Mouse (Mus musculus): Measurements from ENCODE around the gene Mfap1a. TPM values are rescaled to one million over a fixed set of nuclear protein-coding genes. Genes with fewer than 3 reads are reported as not detected.
"Not testable (repeated sequence)": the region's sequence is repeated elsewhere in the genome, so short reads cannot be mapped to it uniquely, and the experiment has no call there.

Mfap1a gene
- polyA plus RNA-seq, 1 experiment, result 0.75 TPM

DNA sequence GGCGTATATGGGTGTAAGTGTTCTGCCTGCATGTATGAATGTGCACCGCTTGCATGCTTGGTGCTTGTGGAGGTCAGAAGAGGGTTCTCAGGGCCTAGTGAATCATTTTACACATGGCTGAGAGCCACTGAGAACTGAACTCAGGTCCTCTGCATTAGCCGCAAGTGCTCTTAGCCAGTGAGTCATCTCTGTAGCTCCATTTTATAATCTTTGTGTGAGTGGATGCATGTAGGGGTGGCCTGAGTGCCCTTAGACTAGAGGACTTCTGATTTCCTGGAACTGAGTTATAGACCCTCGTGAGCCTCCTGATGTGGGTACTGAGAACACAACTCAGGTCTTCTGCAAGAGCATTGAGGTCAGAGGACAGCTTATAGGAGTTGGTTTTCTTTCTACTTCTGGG lies 7.7 kb upstream of the Mfap1a start:
- Histone ChIP-seq H3K36me3 (ENCODE audit: control insufficient read depth) (peaks cover 89% of the 10 kb centered on the region), H3K27me3 (ENCODE audit: control insufficient read depth) (no peaks in the 10 kb centered on the region), H3K4me3 (replicated peaks) (no peak overlapping the region), H3K9me3 (ENCODE audit: control insufficient read depth, low read length) (no peaks in the 10 kb centered on the region), H3K4me1 (ENCODE audit: control insufficient read depth) (peaks cover 32% of the 10 kb centered on the region)
- TF ChIP-seq TAL1 (IDR thresholded peaks at IDR 0.05; ENCODE audit: low read length), result no peak
- no peak for TF ChIP-seq GATA1 (IDR thresholded peaks at IDR 0.05; ENCODE audit: low read length)

DNA sequence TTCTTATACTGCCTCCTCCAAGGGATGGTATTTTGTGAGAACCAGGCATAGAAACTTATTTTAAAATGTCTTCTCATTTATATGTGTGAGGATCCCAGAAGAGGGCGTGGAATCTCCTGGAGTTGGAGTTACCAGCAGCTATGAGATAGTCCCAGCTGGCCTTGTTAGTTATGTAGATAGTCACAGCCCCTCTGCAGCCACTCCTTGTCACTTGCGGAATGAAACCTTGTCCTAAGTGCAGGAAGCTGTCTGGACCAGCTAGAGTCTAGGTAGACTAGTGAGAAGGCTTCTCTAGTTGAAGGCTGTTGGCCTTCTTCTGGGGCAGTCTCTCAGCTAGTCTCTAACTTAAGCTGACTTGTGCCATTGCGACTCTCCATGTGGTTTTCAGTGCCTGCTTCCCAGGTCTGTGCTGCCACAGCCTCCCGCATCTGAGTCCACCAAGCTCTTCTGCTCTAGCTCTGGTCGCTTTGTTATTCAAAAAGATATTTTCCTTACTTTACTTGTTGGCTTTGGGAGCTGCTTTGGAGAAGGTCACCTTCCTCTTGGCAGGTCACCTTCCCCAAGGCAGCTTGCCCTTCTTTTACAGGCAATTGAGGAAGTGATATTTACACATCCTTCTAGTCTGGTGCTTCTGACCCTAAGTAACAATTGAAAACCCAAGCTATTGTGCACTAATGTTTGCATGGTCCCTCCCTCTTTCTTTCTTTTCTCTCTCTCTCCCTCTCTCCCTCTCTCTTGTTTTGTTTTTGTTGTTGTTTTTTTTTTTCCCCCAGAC lies 6.7 kb upstream of the Mfap1a start:
- Histone ChIP-seq H3K36me3 (ENCODE audit: control insufficient read depth) (peaks cover 93% of the 10 kb centered on the region), H3K4me1 (ENCODE audit: control insufficient read depth) (peaks cover 42% of the 10 kb centered on the region)
- H3K4me3 ChIP-seq (replicated peaks); H3K9me3 ChIP-seq (ENCODE audit: control insufficient read depth, low read length); H3K27me3 ChIP-seq (ENCODE audit: control insufficient read depth): not testable (repeated sequence)

DNA sequence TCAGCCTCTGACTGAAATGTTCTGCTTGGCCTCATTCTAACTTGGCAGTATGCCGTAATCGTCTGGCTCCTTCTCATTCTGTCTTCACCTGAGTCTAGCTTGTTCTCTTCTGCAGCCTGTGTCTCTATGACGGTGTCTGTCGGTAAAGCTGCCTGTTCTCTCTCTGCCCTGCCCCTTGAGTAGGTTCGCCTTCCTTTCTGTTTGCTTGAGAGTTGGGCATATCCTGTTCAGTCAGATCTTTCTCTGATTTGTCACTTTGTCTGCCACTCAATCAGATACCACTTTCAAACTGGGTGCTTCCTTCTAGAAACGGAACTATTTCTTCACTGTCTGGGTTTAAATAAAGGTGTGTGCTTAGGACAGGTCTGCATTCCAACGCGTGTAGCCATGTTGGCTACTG lies 4.9 kb upstream of the Mfap1a start:
- Histone ChIP-seq H3K27me3 (ENCODE audit: control insufficient read depth) (no peaks in the 10 kb centered on the region), H3K9me3 (ENCODE audit: control insufficient read depth, low read length) (peaks cover 2% of the 10 kb centered on the region; the same call in 1 of the 2 replicates), H3K4me3 (replicated peaks) (no peak overlapping the region), H3K4me1 (ENCODE audit: control insufficient read depth) (peaks cover 50% of the 10 kb centered on the region), H3K36me3 (ENCODE audit: control insufficient read depth) (peaks cover 79% of the 10 kb centered on the region)
- TF ChIP-seq TAL1 (IDR thresholded peaks at IDR 0.05; ENCODE audit: low read length) (no peak), GATA1 (IDR thresholded peaks at IDR 0.05; ENCODE audit: low read length) (no peak)

DNA sequence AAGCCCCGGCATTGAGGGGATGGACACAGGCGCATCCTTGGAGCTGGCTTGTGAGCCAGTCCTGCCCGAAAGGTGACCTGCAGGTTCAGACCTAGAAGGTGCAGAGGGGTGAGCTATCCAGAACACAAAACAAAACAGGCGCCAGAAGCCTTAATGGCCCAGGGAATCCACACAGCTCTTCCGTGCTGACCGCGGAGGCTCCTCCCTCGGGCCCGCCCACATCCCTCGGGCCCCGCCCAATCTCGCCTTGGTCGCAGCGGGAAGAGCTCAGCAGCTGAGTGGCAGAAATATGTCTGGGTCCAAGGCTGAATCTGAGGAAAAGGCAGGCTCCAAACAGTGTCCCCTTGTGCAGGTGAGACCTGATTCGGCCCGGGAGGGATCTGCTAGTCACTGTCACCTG lies 3.1 kb upstream of the Mfap1a start:
- TF ChIP-seq TAL1 (IDR thresholded peaks at IDR 0.05; ENCODE audit: low read length), result no peak
- no peak for TF ChIP-seq GATA1 (IDR thresholded peaks at IDR 0.05; ENCODE audit: low read length)
- H3K4me1 ChIP-seq (ENCODE audit: control insufficient read depth), result peaks cover 50% of the 10 kb centered on the region
- peak overlapping the region; percentile 65 for H3K4me3 ChIP-seq (replicated peaks)
- H3K27me3 ChIP-seq (ENCODE audit: control insufficient read depth), result no peaks in the 10 kb centered on the region
- peaks cover 2% of the 10 kb centered on the region; the same call in 1 of the 2 replicates for H3K9me3 ChIP-seq (ENCODE audit: control insufficient read depth, low read length)
- peaks cover 66% of the 10 kb centered on the region for H3K36me3 ChIP-seq (ENCODE audit: control insufficient read depth)

DNA sequence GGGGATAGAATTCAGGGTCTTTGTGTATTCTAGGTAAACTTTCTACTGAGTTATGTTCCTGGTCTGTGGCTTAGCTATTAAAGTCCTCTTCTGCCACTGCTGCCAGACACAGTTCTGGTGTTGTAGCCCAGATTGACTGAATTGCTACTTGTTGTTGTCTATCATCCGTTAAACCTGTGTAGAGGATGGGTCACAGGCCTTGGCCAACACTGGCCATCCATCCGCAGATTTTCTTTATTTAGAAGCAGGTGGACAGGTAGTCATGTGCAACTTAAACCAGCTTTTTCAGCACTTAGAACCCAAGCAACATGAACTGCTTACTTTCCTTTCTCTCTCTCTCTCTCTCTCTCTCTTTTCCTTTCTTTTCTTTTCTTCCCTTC lies 1.5 kb upstream of the Mfap1a start:
- Histone ChIP-seq H3K36me3 (ENCODE audit: control insufficient read depth) (peaks cover 54% of the 10 kb centered on the region), H3K4me3 (replicated peaks) (peak overlapping the region; percentile 71), H3K4me1 (ENCODE audit: control insufficient read depth) (peaks cover 52% of the 10 kb centered on the region), H3K27me3 (ENCODE audit: control insufficient read depth) (no peaks in the 10 kb centered on the region), H3K9me3 (ENCODE audit: control insufficient read depth, low read length) (peaks cover 2% of the 10 kb centered on the region; the same call in 1 of the 2 replicates)
- TF ChIP-seq TAL1 (IDR thresholded peaks at IDR 0.05; ENCODE audit: low read length) (no peak), GATA1 (IDR thresholded peaks at IDR 0.05; ENCODE audit: low read length) (no peak)

DNA sequence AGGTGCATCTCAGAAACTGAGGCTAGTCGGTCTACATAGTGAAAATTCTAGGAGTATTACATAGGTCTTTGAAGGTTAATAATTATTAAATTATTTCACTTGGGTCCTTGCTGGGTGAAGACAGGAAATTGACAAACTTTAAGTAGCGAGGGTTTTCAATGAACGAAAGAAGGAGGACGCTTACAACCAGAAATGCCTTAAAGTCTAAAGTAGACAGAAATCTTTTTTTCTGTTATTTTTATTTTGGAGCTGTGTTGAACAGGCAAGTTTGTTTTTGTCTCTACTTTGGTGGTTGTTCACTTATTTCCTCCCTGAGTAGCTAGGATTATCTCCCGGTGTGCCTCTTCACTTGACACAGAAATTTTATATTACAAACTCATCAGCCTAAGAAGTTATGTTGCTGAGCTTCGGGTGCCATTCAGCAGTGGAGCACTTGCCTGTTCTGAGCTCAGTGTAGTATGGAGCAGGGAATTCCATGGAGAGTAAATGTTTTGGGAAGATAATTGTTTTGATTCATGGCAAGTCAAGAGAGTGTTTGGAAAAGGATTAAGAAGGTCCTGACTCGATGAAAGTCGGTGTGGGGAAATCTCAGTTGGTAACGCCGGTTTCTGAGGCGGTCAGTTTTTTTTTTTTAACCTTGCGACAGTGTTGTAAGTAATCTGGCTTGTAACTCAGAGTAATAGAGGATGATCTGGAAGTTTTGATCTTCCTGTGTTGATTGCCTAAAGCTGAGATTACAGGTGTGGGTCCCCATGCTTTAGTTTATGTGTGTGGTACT lies 897 bp upstream of the Mfap1a start:
- peaks cover 51% of the 10 kb centered on the region for H3K36me3 ChIP-seq (ENCODE audit: control insufficient read depth)
- H3K4me1 ChIP-seq (ENCODE audit: control insufficient read depth), result peaks cover 47% of the 10 kb centered on the region
- H3K4me3 ChIP-seq (replicated peaks), result peak overlapping the region; percentile 71

DNA sequence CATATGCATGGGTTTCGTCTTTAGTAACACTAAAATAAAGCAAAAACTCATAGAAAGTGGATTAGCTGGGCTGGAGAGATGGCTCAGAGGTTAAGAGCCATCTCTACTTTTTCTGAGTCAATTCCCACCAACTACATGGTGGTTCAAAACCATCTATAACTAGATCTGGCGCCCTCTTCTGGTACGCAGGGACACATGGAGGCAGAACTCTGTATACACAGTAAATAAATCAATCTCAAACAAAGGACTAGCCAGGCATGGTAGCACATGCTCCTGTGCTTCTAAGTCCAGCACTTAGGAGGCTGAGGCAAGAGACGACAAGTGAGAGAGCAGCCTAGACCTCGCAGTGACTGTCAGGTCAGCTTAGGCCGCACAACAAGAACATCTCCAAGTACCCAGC lies 4.9 kb downstream of the Mfap1a start:
- H3K4me3 ChIP-seq (replicated peaks), result not testable (repeated sequence)

More for the DNA sequence above, 897 bp upstream of the Mfap1a start:
- peaks cover 2% of the 10 kb centered on the region; the same call in 1 of the 2 replicates for H3K9me3 ChIP-seq (ENCODE audit: control insufficient read depth, low read length)
- no peaks in the 10 kb centered on the region for H3K27me3 ChIP-seq (ENCODE audit: control insufficient read depth)
- TF ChIP-seq TAL1 (IDR thresholded peaks at IDR 0.05; ENCODE audit: low read length) (no peak), GATA1 (IDR thresholded peaks at IDR 0.05; ENCODE audit: low read length) (no peak)

DNA sequence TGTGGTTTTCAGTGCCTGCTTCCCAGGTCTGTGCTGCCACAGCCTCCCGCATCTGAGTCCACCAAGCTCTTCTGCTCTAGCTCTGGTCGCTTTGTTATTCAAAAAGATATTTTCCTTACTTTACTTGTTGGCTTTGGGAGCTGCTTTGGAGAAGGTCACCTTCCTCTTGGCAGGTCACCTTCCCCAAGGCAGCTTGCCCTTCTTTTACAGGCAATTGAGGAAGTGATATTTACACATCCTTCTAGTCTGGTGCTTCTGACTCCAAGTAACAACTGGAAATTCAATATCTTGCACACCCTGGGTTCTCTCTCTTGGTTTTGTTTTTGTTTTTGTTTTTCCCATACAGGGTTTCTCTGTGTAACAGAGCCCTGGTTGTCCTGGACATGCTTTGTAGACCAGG lies 22.1 kb downstream of the Mfap1a start:
- H3K4me3 ChIP-seq (replicated peaks); H3K4me1 ChIP-seq (ENCODE audit: control insufficient read depth); H3K9me3 ChIP-seq (ENCODE audit: control insufficient read depth, low read length); H3K27me3 ChIP-seq (ENCODE audit: control insufficient read depth); H3K36me3 ChIP-seq (ENCODE audit: control insufficient read depth): not testable (repeated sequence)

More for the DNA sequence above, 4.9 kb downstream of the Mfap1a start:
- not testable (repeated sequence) for H3K4me1 ChIP-seq (ENCODE audit: control insufficient read depth); H3K27me3 ChIP-seq (ENCODE audit: control insufficient read depth); H3K9me3 ChIP-seq (ENCODE audit: control insufficient read depth, low read length)
- peaks cover 14% of the 10 kb centered on the region for H3K36me3 ChIP-seq (ENCODE audit: control insufficient read depth)

DNA sequence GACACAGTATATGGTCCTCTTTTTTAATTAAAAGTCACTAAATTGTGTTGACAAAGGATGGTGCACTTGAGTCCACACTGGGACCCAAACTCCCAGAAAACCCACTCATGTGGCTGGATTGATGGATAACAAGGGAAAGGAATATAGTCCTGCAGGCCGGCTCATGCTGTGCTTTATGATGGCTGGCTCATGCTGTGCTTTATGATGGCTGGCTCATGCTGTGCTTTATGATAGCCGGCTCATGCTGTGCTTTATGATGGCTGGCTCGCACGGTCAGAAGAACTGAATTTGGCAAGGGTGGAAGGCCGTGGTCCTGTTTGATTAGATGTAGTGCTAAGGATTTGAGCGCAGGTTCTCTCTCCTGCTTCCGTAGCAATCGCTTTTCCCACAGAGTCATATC lies 22.9 kb downstream of the Mfap1a start:
- H3K36me3 ChIP-seq (ENCODE audit: control insufficient read depth), result peaks cover 2% of the 10 kb centered on the region; the same call in 1 of the 2 replicates
- no peak overlapping the region for H3K4me3 ChIP-seq (replicated peaks)
- TF ChIP-seq TAL1 (IDR thresholded peaks at IDR 0.05; ENCODE audit: low read length), result no peak
- TF ChIP-seq GATA1 (IDR thresholded peaks at IDR 0.05; ENCODE audit: low read length), result no peak
- H3K4me1 ChIP-seq (ENCODE audit: control insufficient read depth), result no peaks in the 10 kb centered on the region
- no peaks in the 10 kb centered on the region for H3K9me3 ChIP-seq (ENCODE audit: control insufficient read depth, low read length)
- H3K27me3 ChIP-seq (ENCODE audit: control insufficient read depth), result no peaks in the 10 kb centered on the region

DNA sequence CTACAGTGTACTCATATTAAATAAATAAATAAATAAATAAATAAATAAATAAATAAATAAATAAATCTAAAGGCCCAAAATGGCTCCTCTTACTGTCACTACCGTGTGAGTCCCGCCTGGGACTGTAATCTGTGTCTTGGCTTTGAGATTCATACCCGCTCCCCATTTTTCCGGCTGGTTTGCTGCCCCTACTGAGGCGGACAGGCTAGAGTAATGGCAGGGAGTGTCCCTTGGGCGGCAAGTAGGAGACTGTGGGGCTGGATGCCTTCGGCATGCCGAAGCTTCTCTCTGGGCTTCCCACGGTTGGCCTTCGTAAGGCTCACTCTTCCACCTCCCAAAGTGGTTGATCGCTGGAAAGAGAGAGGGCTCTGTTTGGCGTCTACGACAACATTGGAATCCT lies 25.5 kb downstream of the Mfap1a start:
- not testable (repeated sequence) for H3K4me1 ChIP-seq (ENCODE audit: control insufficient read depth); H3K36me3 ChIP-seq (ENCODE audit: control insufficient read depth); H3K9me3 ChIP-seq (ENCODE audit: control insufficient read depth, low read length)

More for the DNA sequence above, 25.5 kb downstream of the Mfap1a start:
- not testable (repeated sequence) for H3K27me3 ChIP-seq (ENCODE audit: control insufficient read depth); H3K4me3 ChIP-seq (replicated peaks)
